Mouse (Mus musculus): ENCODE data around the gene Cep128. TPM values are rescaled to one million over a fixed set of nuclear protein-coding genes. Genes with fewer than 3 reads are reported as not detected.
"Not testable (repeated sequence)": the region's sequence is repeated elsewhere in the genome, so short reads cannot be mapped to it uniquely, and the experiment has no call there.

The Cep128 gene
- polyA plus RNA-seq, 1 experiment from 2014 or later: 8.6 TPM

- Histone ChIP-seq H3K27ac (ENCODE audit: low read depth, low read length) (no peak overlapping the region), H3K9me3 (ENCODE audit: control insufficient read depth, low read length) (no peaks in the 10 kb centered on the region), H3K27me3 (ENCODE audit: control insufficient read depth, insufficient read depth, low read length) (no peaks in the 10 kb centered on the region), H3K4me3 (ENCODE audit: low read length) (no peak overlapping the region), H3K36me3 (ENCODE audit: control insufficient read depth, insufficient read depth, low read length) (no peaks in the 10 kb centered on the region), H3K9ac (ENCODE audit: low read depth, low read length) (no peak overlapping the region), H3K4me2 (replicated peaks; ENCODE audit: low read depth, low read length) (no peak overlapping the region), H3K4me1 (ENCODE audit: control insufficient read depth, insufficient read depth, low read length) (no peaks in the 10 kb centered on the region)
- ATAC-seq (ENCODE audit: low FRiP score, low TSS enrichment): no peak
- WGBS: 78% methylated on average over 4 of the region's 4 CpGs
These were observed 372.0 kb downstream of the Cep128 start for GRCm38 (mm10) chr12:91012184-91012583.

GRCm38 (mm10) chr12:91008736-91009135 is 375.5 kb downstream of the Cep128 start:
- WGBS: 62% methylated on average over 5 of the region's 5 CpGs
- Histone ChIP-seq H3K4me1 (ENCODE audit: control insufficient read depth, insufficient read depth, low read length) (no peaks in the 10 kb centered on the region), H3K36me3 (ENCODE audit: control insufficient read depth, insufficient read depth, low read length) (no peaks in the 10 kb centered on the region), H3K9ac (ENCODE audit: low read depth, low read length) (no peak overlapping the region), H3K27ac (ENCODE audit: low read depth, low read length) (no peak overlapping the region), H3K9me3 (ENCODE audit: control insufficient read depth, low read length) (no peaks in the 10 kb centered on the region), H3K4me3 (ENCODE audit: low read length) (no peak overlapping the region), H3K4me2 (replicated peaks; ENCODE audit: low read depth, low read length) (no peak overlapping the region), H3K27me3 (ENCODE audit: control insufficient read depth, insufficient read depth, low read length) (no peaks in the 10 kb centered on the region)
- no peak for ATAC-seq (ENCODE audit: low FRiP score, low TSS enrichment)

GRCm38 (mm10) chr12:91008170-91008569 is 376.0 kb downstream of the Cep128 start:
- H3K9me3 ChIP-seq (ENCODE audit: control insufficient read depth, low read length): no peaks in the 10 kb centered on the region
- no peak overlapping the region for H3K9ac ChIP-seq (ENCODE audit: low read depth, low read length)
- no peak overlapping the region for H3K4me2 ChIP-seq (replicated peaks; ENCODE audit: low read depth, low read length)
- H3K27ac ChIP-seq (ENCODE audit: low read depth, low read length): no peak overlapping the region
- ATAC-seq (ENCODE audit: low FRiP score, low TSS enrichment): no peak
- no peak overlapping the region for H3K4me3 ChIP-seq (ENCODE audit: low read length)
- no peaks in the 10 kb centered on the region for H3K27me3 ChIP-seq (ENCODE audit: control insufficient read depth, insufficient read depth, low read length)
- H3K4me1 ChIP-seq (ENCODE audit: control insufficient read depth, insufficient read depth, low read length): no peaks in the 10 kb centered on the region
- WGBS: 32% methylated on average over 3 of the region's 3 CpGs
- H3K36me3 ChIP-seq (ENCODE audit: control insufficient read depth, insufficient read depth, low read length): no peaks in the 10 kb centered on the region

GRCm38 (mm10) chr12:90997539-90997938 is 386.7 kb downstream of the Cep128 start:
- 89% methylated on average over 4 of the region's 4 CpGs for WGBS
- H3K9ac ChIP-seq (ENCODE audit: low read depth, low read length): no peak overlapping the region
- no peak overlapping the region for H3K4me2 ChIP-seq (replicated peaks; ENCODE audit: low read depth, low read length)
- H3K4me3 ChIP-seq (ENCODE audit: low read length): no peak overlapping the region
- no peak overlapping the region for H3K27ac ChIP-seq (ENCODE audit: low read depth, low read length)
- H3K36me3 ChIP-seq (ENCODE audit: control insufficient read depth, insufficient read depth, low read length): no peaks in the 10 kb centered on the region
- H3K4me1 ChIP-seq (ENCODE audit: control insufficient read depth, insufficient read depth, low read length): no peaks in the 10 kb centered on the region
- no peaks in the 10 kb centered on the region for H3K27me3 ChIP-seq (ENCODE audit: control insufficient read depth, insufficient read depth, low read length)
- H3K9me3 ChIP-seq (ENCODE audit: control insufficient read depth, low read length): no peaks in the 10 kb centered on the region
- no peak for ATAC-seq (ENCODE audit: low FRiP score, low TSS enrichment)

- 81% methylated on average over 2 of the region's 2 CpGs for WGBS
- H3K4me2 ChIP-seq (replicated peaks; ENCODE audit: low read depth, low read length): no peak overlapping the region
- H3K27ac ChIP-seq (ENCODE audit: low read depth, low read length): no peak overlapping the region
- ATAC-seq (ENCODE audit: low FRiP score, low TSS enrichment): no peak
- H3K4me3 ChIP-seq (ENCODE audit: low read length): no peak overlapping the region
- no peak overlapping the region for H3K9ac ChIP-seq (ENCODE audit: low read depth, low read length)
- H3K36me3 ChIP-seq (ENCODE audit: control insufficient read depth, insufficient read depth, low read length): no peaks in the 10 kb centered on the region
- H3K27me3 ChIP-seq (ENCODE audit: control insufficient read depth, insufficient read depth, low read length): no peaks in the 10 kb centered on the region
- H3K9me3 ChIP-seq (ENCODE audit: control insufficient read depth, low read length): no peaks in the 10 kb centered on the region
- H3K4me1 ChIP-seq (ENCODE audit: control insufficient read depth, insufficient read depth, low read length): no peaks in the 10 kb centered on the region
These were observed 390.9 kb downstream of the Cep128 start for GRCm38 (mm10) chr12:90993331-90993730.

GRCm38 (mm10) chr12:90987782-90988181 is 396.4 kb downstream of the Cep128 start:
- Histone ChIP-seq H3K9ac (ENCODE audit: low read depth, low read length) (no peak overlapping the region), H3K4me2 (replicated peaks; ENCODE audit: low read depth, low read length) (no peak overlapping the region), H3K27me3 (ENCODE audit: control insufficient read depth, insufficient read depth, low read length) (no peaks in the 10 kb centered on the region), H3K36me3 (ENCODE audit: control insufficient read depth, insufficient read depth, low read length) (no peaks in the 10 kb centered on the region), H3K4me3 (ENCODE audit: low read length) (no peak overlapping the region), H3K27ac (ENCODE audit: low read depth, low read length) (no peak overlapping the region), H3K4me1 (ENCODE audit: control insufficient read depth, insufficient read depth, low read length) (no peaks in the 10 kb centered on the region), H3K9me3 (ENCODE audit: control insufficient read depth, low read length) (no peaks in the 10 kb centered on the region)
- ATAC-seq (ENCODE audit: low FRiP score, low TSS enrichment): no peak
- 73% methylated on average over 2 of the region's 2 CpGs for WGBS

DNA sequence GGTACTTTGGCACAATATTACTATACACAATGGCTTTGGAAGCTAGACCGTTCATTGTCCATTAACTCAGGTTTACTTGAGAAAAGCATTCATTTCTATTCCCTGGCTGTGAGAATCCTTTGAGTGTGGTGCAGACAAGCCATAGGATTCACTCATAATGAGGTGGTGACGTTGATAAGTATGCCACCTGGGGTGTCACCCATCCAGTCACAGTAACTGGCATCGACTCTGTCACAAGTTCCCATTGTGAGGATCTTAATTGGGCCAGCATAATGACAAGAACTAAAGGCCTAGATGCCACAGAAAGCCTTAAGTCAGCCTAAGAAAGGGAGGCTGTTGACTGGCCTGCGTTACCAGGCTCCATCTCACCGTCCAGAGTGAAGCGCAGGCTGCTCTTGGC is 396.9 kb downstream of the Cep128 start:
- Histone ChIP-seq H3K4me1 (ENCODE audit: control insufficient read depth, insufficient read depth, low read length) (no peaks in the 10 kb centered on the region), H3K9ac (ENCODE audit: low read depth, low read length) (no peak overlapping the region), H3K9me3 (ENCODE audit: control insufficient read depth, low read length) (no peaks in the 10 kb centered on the region), H3K36me3 (ENCODE audit: control insufficient read depth, insufficient read depth, low read length) (no peaks in the 10 kb centered on the region), H3K4me2 (replicated peaks; ENCODE audit: low read depth, low read length) (no peak overlapping the region), H3K4me3 (ENCODE audit: low read length) (no peak overlapping the region), H3K27me3 (ENCODE audit: control insufficient read depth, insufficient read depth, low read length) (no peaks in the 10 kb centered on the region), H3K27ac (ENCODE audit: low read depth, low read length) (no peak overlapping the region)
- WGBS: 92% methylated on average over 6 of the region's 6 CpGs
- no peak for ATAC-seq (ENCODE audit: low FRiP score, low TSS enrichment)

- Histone ChIP-seq H3K36me3 (ENCODE audit: control insufficient read depth, insufficient read depth, low read length) (no peaks in the 10 kb centered on the region), H3K9me3 (ENCODE audit: control insufficient read depth, low read length) (no peaks in the 10 kb centered on the region), H3K27me3 (ENCODE audit: control insufficient read depth, insufficient read depth, low read length) (no peaks in the 10 kb centered on the region), H3K4me2 (replicated peaks; ENCODE audit: low read depth, low read length) (no peak overlapping the region), H3K9ac (ENCODE audit: low read depth, low read length) (no peak overlapping the region), H3K27ac (ENCODE audit: low read depth, low read length) (no peak overlapping the region), H3K4me1 (ENCODE audit: control insufficient read depth, insufficient read depth, low read length) (no peaks in the 10 kb centered on the region), H3K4me3 (ENCODE audit: low read length) (no peak overlapping the region)
- ATAC-seq (ENCODE audit: low FRiP score, low TSS enrichment): no peak
- WGBS: 87% methylated on average over 4 of the region's 4 CpGs
These were observed 402.2 kb downstream of the Cep128 start for GRCm38 (mm10) chr12:90982018-90982417.

DNA sequence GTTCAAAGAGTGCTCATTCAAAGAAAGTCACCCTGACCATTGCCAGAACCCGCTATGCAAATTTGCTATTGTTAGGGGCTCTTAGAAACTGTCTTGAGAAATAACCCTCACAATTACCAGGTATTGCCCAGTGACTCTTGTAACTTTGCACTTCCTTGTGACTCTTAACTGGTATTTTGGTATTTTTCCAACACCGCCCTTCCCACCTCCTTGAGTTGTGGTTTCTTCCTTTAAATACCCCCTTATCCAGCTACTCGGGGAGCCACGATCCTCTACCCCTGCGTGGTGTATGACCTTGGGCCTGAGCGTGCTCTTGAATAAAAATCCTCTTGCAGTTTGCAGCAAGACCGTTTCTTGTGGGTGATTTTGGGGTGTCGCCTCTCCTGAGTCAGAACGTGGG is 407.8 kb downstream of the Cep128 start:
- H3K27ac ChIP-seq (ENCODE audit: low read depth, low read length); H3K9me3 ChIP-seq (ENCODE audit: control insufficient read depth, low read length); H3K4me2 ChIP-seq (replicated peaks; ENCODE audit: low read depth, low read length); H3K27me3 ChIP-seq (ENCODE audit: control insufficient read depth, insufficient read depth, low read length); H3K4me3 ChIP-seq (ENCODE audit: low read length); H3K4me1 ChIP-seq (ENCODE audit: control insufficient read depth, insufficient read depth, low read length); ATAC-seq (ENCODE audit: low FRiP score, low TSS enrichment); H3K36me3 ChIP-seq (ENCODE audit: control insufficient read depth, insufficient read depth, low read length); H3K9ac ChIP-seq (ENCODE audit: low read depth, low read length): not testable (repeated sequence)
- WGBS: 89% methylated on average over 9 of the region's 9 CpGs

DNA sequence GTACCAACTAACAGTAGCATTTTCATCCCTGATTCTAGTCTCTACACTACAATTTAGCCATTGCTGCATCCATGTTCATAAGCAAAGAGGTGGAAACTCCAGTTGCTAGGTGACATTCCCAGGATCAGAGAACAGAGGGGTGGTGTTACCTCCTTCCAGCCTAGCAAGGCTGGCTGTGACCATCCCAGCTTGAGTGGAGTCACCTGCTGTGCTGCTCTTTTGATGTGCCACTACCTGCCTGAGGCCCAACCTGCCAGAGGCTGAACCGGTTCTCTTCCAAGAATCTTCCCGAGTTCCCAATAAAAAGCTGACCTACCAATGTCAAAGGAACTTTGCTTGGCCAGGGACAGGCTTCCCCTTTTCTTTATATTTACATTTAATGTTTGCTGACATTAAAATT is 408.8 kb downstream of the Cep128 start:
- H3K9me3 ChIP-seq (ENCODE audit: control insufficient read depth, low read length): no peaks in the 10 kb centered on the region
- no peak overlapping the region for H3K9ac ChIP-seq (ENCODE audit: low read depth, low read length)
- H3K4me2 ChIP-seq (replicated peaks; ENCODE audit: low read depth, low read length): no peak overlapping the region
- H3K27me3 ChIP-seq (ENCODE audit: control insufficient read depth, insufficient read depth, low read length): no peaks in the 10 kb centered on the region
- H3K27ac ChIP-seq (ENCODE audit: low read depth, low read length): no peak overlapping the region
- 25% methylated on average over 2 of the region's 2 CpGs for WGBS
- ATAC-seq (ENCODE audit: low FRiP score, low TSS enrichment): no peak
- no peaks in the 10 kb centered on the region for H3K36me3 ChIP-seq (ENCODE audit: control insufficient read depth, insufficient read depth, low read length)
- no peak overlapping the region for H3K4me3 ChIP-seq (ENCODE audit: low read length)
- H3K4me1 ChIP-seq (ENCODE audit: control insufficient read depth, insufficient read depth, low read length): no peaks in the 10 kb centered on the region
